Mouse (Mus musculus) spleen, adult 2 months (tissue): ENCODE measurements around the gene Atxn1l.

Experiments used
- CTCF ChIP-seq: fragments of 200-500 bp; IDR thresholded peaks from 2 replicates; pipeline ENCODE4 v1.5.1; 2011; ENCODE audit warnings: mild to moderate bottlenecking, inconsistent platforms; ENCODE audit not compliant: insufficient read depth, insufficient read length, insufficient replicate concordance; ENCODE audit errors: extremely low read depth
- POLR2A ChIP-seq: fragments of 200-500 bp; IDR thresholded peaks from 2 replicates; pipeline ENCODE4 v1.6.1; 2011; ENCODE audit warnings: low read depth, low read length, inconsistent platforms

DNA sequence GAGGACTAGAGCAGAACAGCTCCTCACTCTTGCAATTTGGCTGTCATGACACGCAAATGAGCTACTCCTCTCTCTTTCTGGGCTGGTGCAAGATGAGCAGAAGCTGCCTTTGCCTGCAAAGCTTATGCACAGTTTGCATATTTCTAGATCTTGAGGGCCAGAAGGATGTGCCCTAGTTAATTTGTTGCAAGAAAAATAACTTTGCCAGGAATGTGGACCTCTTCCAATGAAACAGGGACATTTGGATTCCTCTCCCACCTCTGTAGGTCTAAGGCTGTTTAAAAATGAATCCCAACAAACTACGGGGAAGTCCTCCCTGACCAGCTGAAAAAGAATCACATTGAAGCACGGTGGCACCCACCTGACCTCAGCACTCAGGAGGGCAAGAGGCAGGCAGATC is 12.4 kb downstream of the Atxn1l start:
- TF ChIP-seq CTCF: no peak
- no peak for TF ChIP-seq POLR2A
